Mouse (Mus musculus) embryonic facial prominence, embryonic 15.5 days (tissue): ENCODE results near the gene Ano3. TPM values are rescaled to one million over a fixed set of nuclear protein-coding genes. Genes with fewer than 3 reads are reported as not detected.

Source experiments
- ATAC-seq: fragments of 200-750 bp; cut with Nextera tagmentation; 2 replicates; pipeline ENCODE4 v1.8.0; 2017; ENCODE audit warnings: low read depth, moderate TSS enrichment; ENCODE audit not compliant: insufficient number of reproducible peaks, low FRiP score, low TSS enrichment
- H3K27ac ChIP-seq: fragments of 300-500 bp; sonication (generic); replicated peaks from 2 replicates; pipeline ENCODE4 v1.5.1; 2015; ENCODE audit warnings: mild to moderate bottlenecking, inconsistent platforms
- H3K27me3 ChIP-seq: fragments of 300-500 bp; sonication (generic); 2 replicates; pipeline ENCODE4 v1.6.1; 2015; ENCODE audit warnings: inconsistent platforms
- H3K36me3 ChIP-seq: fragments of 300-500 bp; sonication (generic); 2 replicates; pipeline ENCODE4 v1.6.1; 2015; ENCODE audit warnings: mild to moderate bottlenecking, inconsistent platforms
- H3K4me1 ChIP-seq: fragments of 300-500 bp; sonication (generic); 2 replicates; pipeline ENCODE4 v1.6.1; 2015; ENCODE audit warnings: inconsistent platforms
- H3K4me2 ChIP-seq: fragments of 300-500 bp; sonication (generic); replicated peaks from 2 replicates; pipeline ENCODE4 v1.6.1; 2015; ENCODE audit warnings: mild to moderate bottlenecking, inconsistent platforms
- H3K4me3 ChIP-seq: fragments of 300-500 bp; sonication (generic); replicated peaks from 2 replicates; pipeline ENCODE4 v1.5.1; 2015; ENCODE audit warnings: mild to moderate bottlenecking, inconsistent platforms
- H3K9ac ChIP-seq: fragments of 300-500 bp; sonication (generic); 2 replicates; pipeline ENCODE4 v1.6.1; 2015; ENCODE audit warnings: inconsistent platforms
- H3K9me3 ChIP-seq: fragments of 300-500 bp; sonication (generic); replicated peaks from 2 replicates; pipeline ENCODE4 v1.6.1; 2016; ENCODE audit warnings: inconsistent platforms
- WGBS: fragments of 180-500 bp; shearing (Covaris S2); methylation state at CpG from one replicate; pipeline ENCODE4 v1.1.7; 2015; 5-methylcytosine and 5-hydroxymethylcytosine counted together
- polyA plus RNA-seq: library from polyadenylated mRNA; unstranded; fragments of >200 nt; fragmentation: Nextera tagmentation; extraction: Ambion mirVana; gene quantifications from 2 replicates; pipeline ENCODE4 v1.2.1, GENCODE M21; 2015

The Ano3 gene
- polyA plus RNA-seq, 1 experiment from 2014 or later, result 0.20 TPM

DNA sequence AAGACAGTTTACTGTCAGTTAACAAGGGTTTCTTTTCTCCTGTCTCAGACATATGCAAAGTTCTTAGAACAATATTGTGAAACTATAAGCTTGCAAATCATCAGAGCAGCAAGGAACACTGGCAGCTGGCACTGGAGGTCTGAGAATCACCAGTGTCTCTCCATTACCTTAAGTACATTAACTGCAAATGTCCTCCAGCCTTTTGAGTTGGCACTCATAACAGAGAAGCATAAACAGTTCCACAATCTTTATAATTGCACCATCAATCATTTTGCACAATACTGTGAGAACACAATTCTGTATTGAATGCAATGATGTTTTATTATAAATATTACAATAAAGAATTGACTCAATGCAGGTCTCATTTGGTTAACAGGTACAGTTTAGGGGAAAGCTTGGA lies 15.0 kb downstream of the Ano3 start:
- ATAC-seq, result no peak

DNA sequence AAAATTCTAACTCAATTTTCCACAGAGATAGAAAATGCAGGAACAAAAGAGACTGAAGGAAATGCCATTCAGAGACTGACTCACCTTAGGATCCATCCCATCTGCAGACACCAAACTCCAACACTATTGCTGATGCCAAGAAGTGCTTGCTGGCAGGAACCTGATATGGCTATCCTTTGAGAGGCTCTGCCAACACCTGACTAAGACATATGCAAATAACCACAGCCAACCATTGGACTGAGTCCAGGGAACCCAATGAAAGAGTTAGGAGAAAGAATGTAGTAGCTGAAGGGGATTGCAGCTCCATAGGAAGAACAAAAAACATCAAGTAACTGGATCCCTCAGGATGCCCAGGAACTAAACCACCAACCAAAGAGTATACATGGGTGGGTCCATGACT lies 21.6 kb downstream of the Ano3 start:
- no peak overlapping the region for H3K9ac ChIP-seq

More for the DNA sequence above, 15.0 kb downstream of the Ano3 start:
- H3K36me3 ChIP-seq, result no peaks in the 10 kb centered on the region
- H3K27me3 ChIP-seq, result no peaks in the 10 kb centered on the region
- no peak overlapping the region for H3K4me3 ChIP-seq
- no peak overlapping the region for H3K9ac ChIP-seq
- no peak overlapping the region for H3K27ac ChIP-seq
- no peaks in the 10 kb centered on the region for H3K4me1 ChIP-seq
- no peaks in the 10 kb centered on the region for H3K9me3 ChIP-seq
- no peak overlapping the region for H3K4me2 ChIP-seq

DNA sequence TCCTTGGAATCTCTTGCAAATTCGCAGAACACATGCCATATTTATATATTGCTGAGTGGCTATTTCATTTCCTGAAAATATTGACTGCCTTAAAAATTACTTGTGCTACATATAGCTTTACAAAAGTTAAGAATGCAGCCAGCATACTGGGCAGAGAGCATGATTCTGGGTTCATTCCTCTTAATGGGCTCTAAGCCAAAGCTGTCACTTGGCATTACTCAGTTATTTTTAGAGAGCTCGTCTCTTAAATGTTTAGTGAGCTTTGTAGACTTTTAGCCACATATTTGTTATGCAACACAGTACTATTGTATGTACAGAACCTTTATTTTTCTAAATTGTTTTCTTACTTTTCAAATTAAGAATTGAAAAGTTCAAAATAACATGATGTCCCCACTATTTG lies 41.2 kb downstream of the Ano3 start:
- H3K4me1 ChIP-seq, result no peaks in the 10 kb centered on the region
- no peak overlapping the region for H3K27ac ChIP-seq
- no peak overlapping the region for H3K9ac ChIP-seq
- no peaks in the 10 kb centered on the region for H3K27me3 ChIP-seq
- no peak for ATAC-seq
- no peak overlapping the region for H3K4me2 ChIP-seq
- WGBS, result 39% methylated on average over 2 of the region's 2 CpGs
- H3K4me3 ChIP-seq, result no peak overlapping the region
- H3K36me3 ChIP-seq, result no peaks in the 10 kb centered on the region
- no peaks in the 10 kb centered on the region for H3K9me3 ChIP-seq

More for the DNA sequence above, 21.6 kb downstream of the Ano3 start:
- no peak for ATAC-seq
- no peak overlapping the region for H3K4me2 ChIP-seq
- no peak overlapping the region for H3K4me3 ChIP-seq
- no peaks in the 10 kb centered on the region for H3K4me1 ChIP-seq
- H3K27ac ChIP-seq, result no peak overlapping the region
- no peaks in the 10 kb centered on the region for H3K36me3 ChIP-seq
- H3K9me3 ChIP-seq, result no peaks in the 10 kb centered on the region
- no peaks in the 10 kb centered on the region for H3K27me3 ChIP-seq

DNA sequence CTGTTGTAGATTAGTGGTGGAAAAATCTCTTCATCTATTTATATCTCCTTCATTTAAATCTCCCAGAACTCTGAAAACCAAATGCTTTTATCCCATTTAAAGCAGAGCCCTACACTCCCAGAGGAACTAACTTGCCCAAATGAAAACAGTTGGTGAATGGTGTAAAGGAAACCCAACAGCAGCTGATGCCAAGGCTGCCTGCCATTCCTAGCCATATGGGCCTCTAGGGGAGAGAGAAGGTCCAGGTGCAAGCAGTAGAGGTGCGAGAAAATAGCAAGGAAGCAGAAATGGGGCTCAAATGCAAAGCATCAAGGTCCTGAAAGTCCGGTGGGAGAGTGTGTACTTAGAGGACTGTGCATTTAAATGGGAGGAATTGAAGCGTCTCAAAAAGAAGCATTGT lies 44.2 kb downstream of the Ano3 start:
- no peak overlapping the region for H3K4me3 ChIP-seq
- no peak for ATAC-seq
- no peak overlapping the region for H3K4me2 ChIP-seq
- no peak overlapping the region for H3K9ac ChIP-seq
- no peaks in the 10 kb centered on the region for H3K27me3 ChIP-seq
- H3K27ac ChIP-seq, result no peak overlapping the region
- no peaks in the 10 kb centered on the region for H3K36me3 ChIP-seq
- no peaks in the 10 kb centered on the region for H3K9me3 ChIP-seq
- WGBS, result 53% methylated on average over 3 of the region's 3 CpGs
- no peaks in the 10 kb centered on the region for H3K4me1 ChIP-seq

DNA sequence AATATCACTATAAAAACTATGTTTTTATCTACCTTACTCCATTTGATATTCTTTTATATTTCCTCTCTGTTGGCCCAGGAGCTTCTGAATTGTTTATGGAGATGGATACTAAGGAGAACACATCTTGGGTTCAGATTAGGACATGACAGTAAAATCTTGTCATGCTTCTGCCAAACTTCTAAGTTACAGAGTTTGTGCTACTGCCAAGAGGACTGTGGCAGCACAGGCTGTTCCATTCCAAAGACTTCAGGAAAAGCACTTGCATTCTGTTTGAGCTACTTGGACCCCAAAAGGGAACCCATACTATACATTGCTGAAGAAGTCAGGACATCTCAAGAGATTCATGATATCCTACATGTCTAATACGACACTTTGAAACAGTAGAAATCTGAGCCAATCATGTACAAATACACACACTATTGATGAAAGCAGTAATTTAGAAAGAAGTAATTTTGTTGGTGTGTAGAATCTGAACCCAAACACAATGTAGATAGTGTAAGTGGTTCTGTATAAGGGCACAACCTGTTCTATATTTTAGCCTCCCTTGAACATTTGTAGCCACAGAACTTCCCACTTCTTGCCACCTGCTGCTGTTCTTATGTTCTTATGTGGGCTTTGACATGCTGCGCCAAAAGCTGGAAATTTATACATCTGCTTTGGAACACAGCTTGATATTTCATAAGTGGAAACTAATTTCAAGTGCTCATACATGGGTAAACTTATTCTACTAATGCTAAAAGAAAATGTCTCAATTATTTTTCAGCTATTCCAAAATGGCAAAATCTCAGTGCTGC lies 54.0 kb downstream of the Ano3 start:
- Histone ChIP-seq H3K9me3 (no peaks in the 10 kb centered on the region), H3K4me1 (no peaks in the 10 kb centered on the region), H3K4me3 (no peak overlapping the region), H3K27me3 (no peaks in the 10 kb centered on the region), H3K27ac (no peak overlapping the region), H3K9ac (no peak overlapping the region), H3K4me2 (no peak overlapping the region), H3K36me3 (no peaks in the 10 kb centered on the region)
- 84% methylated on average over 2 of the region's 2 CpGs for WGBS
- no peak for ATAC-seq

DNA sequence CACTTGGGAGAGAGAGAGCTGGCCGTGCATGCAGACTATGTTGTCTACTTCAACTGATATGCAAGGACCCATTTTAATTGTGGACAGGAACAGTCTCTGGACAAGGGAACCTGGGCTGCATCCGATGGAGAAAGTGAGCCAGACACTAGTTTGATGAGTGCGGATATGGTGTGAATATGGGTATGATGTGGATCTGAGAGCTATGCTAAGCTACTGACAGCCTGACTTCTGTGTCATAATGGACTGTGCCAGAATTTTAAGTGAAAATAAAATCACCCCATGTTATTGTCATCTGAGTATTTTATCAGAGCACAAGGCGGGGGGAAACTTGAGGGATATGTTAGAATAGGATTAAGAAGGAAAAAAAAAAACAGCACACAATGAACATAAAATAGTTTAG lies 79.1 kb downstream of the Ano3 start:
- H3K36me3 ChIP-seq, result no peaks in the 10 kb centered on the region
- H3K4me3 ChIP-seq, result no peak overlapping the region
- H3K4me1 ChIP-seq, result no peaks in the 10 kb centered on the region
- 83% methylated on average over 4 of the region's 4 CpGs for WGBS
- H3K4me2 ChIP-seq, result no peak overlapping the region
- no peak overlapping the region for H3K27ac ChIP-seq
- no peaks in the 10 kb centered on the region for H3K9me3 ChIP-seq
- H3K27me3 ChIP-seq, result no peaks in the 10 kb centered on the region
- no peak for ATAC-seq
- H3K9ac ChIP-seq, result no peak overlapping the region

DNA sequence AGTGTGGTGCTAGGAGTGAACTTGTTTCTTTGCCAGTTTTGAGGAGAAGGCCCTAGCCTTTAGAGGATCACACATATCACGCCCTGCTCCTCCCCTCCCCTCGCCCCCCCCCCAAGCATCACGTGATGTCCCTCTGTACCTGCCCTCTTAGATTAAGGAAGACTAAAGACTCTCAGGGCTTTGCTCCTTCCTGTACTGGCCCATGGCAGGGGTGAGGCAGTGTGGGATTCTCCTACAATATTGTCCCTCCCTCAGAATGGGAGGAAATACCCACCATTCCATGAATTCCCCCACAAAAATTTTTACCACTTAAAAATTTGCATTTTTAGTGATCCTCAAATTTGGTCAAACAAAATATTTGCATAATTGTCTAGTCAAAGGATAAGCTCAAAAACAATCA lies 85.1 kb downstream of the Ano3 start:
- H3K27me3 ChIP-seq, result no peaks in the 10 kb centered on the region

DNA sequence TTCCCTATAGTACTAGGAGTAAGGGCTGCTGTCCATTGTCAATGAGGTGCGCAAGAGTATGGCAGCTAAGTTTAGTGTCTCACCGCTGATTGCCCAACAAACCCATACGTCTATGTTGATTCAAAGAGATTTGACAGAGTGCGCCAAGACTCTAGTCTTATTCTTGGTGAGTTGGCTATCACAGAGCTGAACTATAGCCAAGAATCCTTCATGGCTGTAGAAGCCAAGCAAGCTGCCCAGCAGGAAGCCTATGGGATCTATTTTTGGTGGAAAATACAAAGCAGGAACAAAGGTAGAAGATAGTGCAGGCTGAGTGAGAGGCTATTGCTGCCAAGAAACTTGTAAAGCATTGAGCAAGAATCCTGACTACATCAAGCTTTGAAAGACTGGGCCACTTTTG lies 87.3 kb downstream of the Ano3 start:
- Histone ChIP-seq H3K4me3 (no peak overlapping the region), H3K36me3 (no peaks in the 10 kb centered on the region), H3K4me2 (no peak overlapping the region), H3K27ac (no peak overlapping the region), H3K9ac (no peak overlapping the region), H3K4me1 (no peaks in the 10 kb centered on the region), H3K9me3 (no peaks in the 10 kb centered on the region), H3K27me3 (no peaks in the 10 kb centered on the region)
- ATAC-seq, result no peak
- WGBS, result 94% methylated on average over 4 of the region's 4 CpGs

More for the DNA sequence above, 85.1 kb downstream of the Ano3 start:
- no peaks in the 10 kb centered on the region for H3K4me1 ChIP-seq
- no peak overlapping the region for H3K9ac ChIP-seq
- H3K4me2 ChIP-seq, result no peak overlapping the region
- H3K27ac ChIP-seq, result no peak overlapping the region
- no peak for ATAC-seq
- H3K36me3 ChIP-seq, result no peaks in the 10 kb centered on the region
- no peaks in the 10 kb centered on the region for H3K9me3 ChIP-seq
- no peak overlapping the region for H3K4me3 ChIP-seq
- WGBS, result 42% methylated on average over 3 of the region's 3 CpGs

DNA sequence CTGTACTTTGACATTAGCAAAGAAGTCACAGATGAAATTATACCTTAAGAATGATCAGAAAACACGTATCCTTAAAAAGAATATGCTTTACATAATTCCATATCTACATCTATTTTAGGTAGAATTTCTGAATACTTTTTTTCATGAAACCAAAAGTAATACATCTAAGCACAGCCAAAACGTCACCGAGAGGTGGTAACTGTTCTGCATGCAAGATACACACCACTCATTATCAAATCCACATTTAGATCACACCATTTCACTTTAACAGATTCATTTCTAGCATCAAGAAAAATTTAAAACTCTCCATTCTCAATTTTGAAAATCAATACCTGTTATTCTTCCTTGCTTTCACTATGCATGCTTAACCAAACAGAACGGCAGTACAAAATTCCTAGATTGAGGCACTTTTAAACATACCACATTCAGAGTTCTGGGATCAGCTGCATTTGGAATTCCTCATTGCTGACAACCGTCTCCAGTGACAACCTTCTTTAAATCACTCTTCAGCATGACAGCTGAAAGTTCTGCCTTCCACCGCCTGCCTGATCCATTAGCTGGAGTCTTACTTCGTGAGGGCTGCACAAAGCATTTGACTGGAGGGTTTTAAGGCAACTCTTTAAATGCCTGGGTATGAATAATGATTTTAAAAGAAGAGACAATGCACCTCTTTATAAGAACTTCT lies 111.0 kb downstream of the Ano3 start:
- Histone ChIP-seq H3K36me3 (no peaks in the 10 kb centered on the region), H3K4me1 (no peaks in the 10 kb centered on the region), H3K4me2 (no peak overlapping the region), H3K4me3 (no peak overlapping the region), H3K9ac (no peak overlapping the region), H3K27me3 (no peaks in the 10 kb centered on the region), H3K9me3 (no peaks in the 10 kb centered on the region), H3K27ac (no peak overlapping the region)
- WGBS, result 44% methylated on average over 7 of the region's 7 CpGs
- ATAC-seq, result no peak

DNA sequence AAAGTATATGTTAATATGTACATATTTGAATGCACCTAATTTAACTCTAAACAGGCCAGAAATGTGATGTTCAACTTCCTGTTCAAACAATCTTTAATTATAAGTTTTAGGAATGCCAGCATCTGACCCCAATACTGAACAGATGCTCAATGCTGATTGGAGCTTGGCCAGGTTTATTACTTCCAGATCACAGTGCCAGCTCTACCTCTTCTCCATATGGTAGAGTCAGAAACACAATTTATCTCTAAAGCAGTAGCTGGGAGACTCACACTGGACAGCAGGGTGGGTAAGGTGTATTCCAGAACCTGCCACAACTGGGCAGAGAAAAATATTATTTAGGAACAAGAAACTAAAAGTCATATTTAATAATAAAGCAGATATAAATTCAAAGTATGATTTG lies 134.5 kb downstream of the Ano3 start:
- no peak overlapping the region for H3K4me2 ChIP-seq
- no peaks in the 10 kb centered on the region for H3K27me3 ChIP-seq
- no peak for ATAC-seq
- no peaks in the 10 kb centered on the region for H3K36me3 ChIP-seq
- H3K27ac ChIP-seq, result no peak overlapping the region
- no peak overlapping the region for H3K4me3 ChIP-seq
- H3K9ac ChIP-seq, result no peak overlapping the region
- H3K9me3 ChIP-seq, result no peaks in the 10 kb centered on the region
- no peaks in the 10 kb centered on the region for H3K4me1 ChIP-seq

DNA sequence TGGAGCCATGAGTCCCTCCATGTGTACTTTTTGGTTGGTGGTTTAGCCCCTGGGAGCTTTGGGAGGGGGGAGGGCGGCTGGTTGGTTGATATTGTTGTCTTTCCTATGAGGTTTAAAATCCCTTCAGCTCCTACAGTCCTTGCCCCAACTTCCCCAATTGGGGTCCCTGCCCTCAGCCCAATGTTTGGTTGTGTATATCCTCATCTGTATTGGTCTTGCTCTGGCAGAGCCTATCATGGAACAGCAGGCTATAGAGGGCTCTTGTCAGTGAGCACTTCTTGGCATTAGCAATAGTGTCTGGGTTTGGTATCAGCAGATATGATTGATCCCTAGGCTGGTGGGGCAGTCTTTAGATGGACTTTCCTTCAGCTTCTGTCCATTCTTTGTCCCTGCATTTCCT lies 135.8 kb downstream of the Ano3 start:
- Histone ChIP-seq H3K4me1 (no peaks in the 10 kb centered on the region), H3K27ac (no peak overlapping the region), H3K36me3 (no peaks in the 10 kb centered on the region), H3K4me2 (no peak overlapping the region), H3K27me3 (no peaks in the 10 kb centered on the region), H3K9ac (no peak overlapping the region), H3K9me3 (no peaks in the 10 kb centered on the region), H3K4me3 (no peak overlapping the region)
- 100% methylated on average over 1 of the region's 1 CpGs for WGBS
- ATAC-seq, result no peak
